Mouse (Mus musculus): ENCODE measurements around the gene Fam114a2.
"Not testable (repeated sequence)": the region's sequence is repeated elsewhere in the genome, so short reads cannot be mapped to it uniquely, and the experiment has no call there.

The Fam114a2 gene

DNA sequence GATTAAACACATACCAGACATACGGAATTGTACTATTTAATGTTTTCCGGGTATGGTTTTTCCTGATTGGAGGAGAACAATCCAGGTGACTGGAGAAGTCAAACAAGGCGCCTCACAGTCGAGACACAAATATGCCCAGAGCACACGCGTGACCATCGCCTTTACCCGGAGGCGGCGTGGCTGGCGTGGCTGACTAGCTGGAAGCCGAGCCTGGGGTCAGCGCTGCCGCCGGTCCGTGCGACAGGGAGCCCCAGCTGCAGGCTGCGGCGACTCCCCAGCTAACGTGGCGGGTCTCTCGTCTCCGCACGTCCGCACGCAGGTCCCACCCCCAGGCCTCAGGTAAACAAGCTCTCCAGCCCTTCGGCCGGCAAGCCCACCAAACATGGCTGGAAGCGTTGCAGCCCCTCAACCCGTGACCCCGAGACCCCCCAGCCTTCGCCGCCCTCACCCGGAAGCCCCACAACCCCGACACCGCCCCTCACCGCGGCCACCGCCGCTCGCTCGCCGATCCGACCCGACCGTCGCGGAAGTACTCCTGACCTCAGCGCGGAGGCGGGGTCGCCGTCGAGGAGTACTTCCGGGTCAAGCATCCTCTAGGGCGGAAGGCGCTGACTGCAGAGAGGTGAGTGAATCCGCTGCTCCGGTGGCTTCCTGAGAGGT, at the start of gene Fam114a2, which contains the start of gene Mfap3:
Gene Fam114a2, minus strand, starts transcription at position 527 of the 660 bp plus-strand sequence.
Gene Mfap3, plus strand, starts transcription at position 574 of the 660 bp plus-strand sequence.
- peak; percentile 76 for ATAC-seq (ENCODE audit: low TSS enrichment)

DNA sequence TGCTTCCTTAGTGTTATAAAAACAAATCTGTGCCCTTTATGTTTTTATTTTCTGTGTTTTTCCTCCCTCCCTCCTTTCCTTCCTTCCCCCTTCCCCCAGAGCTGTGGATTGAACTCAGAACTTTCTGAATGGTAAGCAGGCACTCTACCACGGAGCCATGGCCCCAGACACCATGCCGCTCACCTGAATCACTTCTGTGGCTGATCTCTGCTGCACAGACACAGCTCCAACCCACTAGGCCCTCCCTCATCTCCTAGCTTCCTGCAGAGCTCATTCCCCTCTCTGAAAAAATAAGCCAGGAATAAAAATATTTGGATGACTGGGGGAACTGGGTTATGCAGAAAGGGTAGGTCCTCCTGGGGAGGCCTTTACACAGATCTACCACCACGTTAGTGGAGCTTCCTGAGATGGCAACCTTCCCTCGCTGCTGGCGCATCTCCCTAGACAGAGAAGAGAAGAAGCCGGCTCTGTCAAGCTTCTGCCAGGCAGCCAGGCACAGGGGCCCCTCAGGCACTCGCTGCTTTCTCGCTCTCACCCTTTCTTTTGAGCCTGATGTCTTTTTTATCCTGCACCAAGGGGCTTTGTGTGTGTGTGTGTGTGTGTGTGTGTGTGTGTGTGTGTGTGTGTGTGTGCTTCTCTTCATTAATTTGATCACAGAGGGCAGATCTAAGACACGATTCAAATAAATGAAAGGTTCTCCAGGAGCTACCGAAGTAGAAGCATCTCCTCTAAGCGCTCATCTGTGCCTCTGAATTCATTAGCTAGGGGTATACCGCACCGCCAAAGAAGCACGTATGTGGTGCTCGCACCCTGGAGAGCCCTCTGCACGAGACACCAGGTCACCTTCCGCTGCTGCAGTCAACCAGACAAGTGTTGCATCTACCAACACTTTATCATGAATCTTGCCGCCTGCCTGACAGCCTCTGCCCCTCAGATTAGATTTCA, 47.9 kb upstream of the Fam114a2 start:
- peak; percentile 59; the same call in 1 of the 2 replicates for ATAC-seq (ENCODE audit: low TSS enrichment)

DNA sequence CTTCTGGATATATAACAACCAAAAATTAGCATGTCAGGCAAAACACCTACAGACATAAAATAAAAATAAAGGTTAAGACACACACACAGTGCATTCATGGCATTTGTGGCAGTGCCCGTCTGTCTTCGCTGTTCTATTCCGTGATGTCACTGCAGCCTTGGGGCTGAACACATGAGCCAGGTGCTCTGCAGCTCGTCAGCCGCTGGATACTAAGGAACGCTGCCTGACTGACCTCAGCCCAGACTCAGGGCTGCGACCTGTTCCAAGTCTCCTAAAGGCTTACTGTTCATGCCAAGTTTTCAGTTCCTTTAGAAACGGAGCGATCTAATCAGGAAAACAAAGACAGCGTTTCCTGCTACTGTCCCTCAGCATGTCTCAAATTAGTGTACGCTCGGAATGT, 46.1 kb upstream of the Fam114a2 start:
- ATAC-seq (ENCODE audit: low TSS enrichment) = no peak

DNA sequence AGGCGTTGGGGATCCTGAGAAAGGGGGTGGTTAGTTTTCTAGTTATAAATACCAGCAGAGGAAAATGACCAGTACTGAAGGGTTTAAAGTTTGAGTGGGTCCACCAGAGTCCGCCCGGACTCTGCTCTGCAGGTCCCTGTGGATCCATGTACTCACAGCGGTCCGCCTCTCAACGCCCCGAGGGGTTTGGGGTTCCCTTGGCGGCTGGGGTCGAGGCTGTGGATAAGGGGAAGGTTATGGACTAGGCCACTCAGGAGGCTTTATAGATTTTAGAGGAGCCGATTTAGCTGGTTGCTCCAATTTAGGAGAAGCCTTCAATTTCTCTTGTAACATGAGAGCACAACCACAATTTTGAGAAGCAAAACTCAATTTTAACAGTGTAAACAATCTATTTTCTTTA, 39.5 kb upstream of the Fam114a2 start:
- not testable (repeated sequence) for ATAC-seq (ENCODE audit: low TSS enrichment)

DNA sequence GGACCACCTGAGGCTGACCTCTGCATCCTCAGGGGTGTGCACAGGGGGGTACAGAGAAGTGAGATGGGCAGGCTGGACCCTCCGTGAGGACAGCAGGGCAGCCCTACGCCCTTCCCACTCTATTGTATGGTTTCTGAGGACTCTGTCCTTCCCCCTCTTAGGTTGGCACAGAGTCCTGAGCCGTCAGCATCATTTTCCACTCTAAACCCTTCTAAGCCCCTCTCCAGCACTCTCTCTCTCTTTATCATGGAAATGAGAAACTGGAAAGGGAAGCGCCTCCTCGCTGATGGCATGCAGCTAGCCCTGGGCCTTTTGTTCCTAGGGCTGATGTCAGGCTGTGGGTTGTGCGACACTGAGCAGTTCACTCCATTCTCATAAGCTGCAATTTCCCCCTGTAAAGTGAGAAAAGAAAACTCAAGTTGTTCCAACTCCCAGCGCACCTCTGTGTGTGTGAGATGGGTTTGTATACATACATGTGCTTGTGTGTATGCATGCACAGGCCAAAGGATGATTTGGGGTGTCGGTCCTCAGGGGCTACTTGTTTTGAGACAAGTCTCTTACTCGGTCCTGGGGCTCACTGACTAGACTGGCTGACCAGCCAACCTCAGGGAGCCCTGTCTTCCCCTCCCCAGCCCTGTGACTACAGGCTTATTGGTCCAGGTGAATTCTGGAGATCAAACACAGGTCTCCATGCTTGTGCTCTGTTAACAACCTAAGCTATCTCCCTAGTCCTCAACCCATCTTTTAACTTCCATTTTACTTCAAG, 34.8 kb upstream of the Fam114a2 start:
- no peak for ATAC-seq (ENCODE audit: low TSS enrichment)

DNA sequence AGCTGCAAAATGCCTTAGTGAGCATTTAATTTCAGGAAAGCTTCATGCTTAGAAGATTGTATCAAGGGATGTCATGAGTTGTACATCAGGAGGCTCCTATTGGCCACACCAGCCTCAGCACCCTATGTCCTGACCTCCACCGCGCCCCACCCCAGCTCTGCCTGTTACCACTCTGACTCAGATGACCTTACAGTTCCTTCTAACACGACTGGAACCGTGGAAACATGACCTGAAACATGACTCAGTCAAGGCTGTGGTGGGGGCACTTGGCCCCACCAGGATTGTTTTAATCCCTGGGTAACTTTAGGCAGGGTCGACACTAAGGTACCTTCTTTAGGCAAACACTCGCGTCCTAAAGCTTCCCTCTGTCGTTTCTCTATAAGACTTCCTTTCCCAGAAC, 32.6 kb upstream of the Fam114a2 start:
- ATAC-seq (ENCODE audit: low TSS enrichment) = no peak

DNA sequence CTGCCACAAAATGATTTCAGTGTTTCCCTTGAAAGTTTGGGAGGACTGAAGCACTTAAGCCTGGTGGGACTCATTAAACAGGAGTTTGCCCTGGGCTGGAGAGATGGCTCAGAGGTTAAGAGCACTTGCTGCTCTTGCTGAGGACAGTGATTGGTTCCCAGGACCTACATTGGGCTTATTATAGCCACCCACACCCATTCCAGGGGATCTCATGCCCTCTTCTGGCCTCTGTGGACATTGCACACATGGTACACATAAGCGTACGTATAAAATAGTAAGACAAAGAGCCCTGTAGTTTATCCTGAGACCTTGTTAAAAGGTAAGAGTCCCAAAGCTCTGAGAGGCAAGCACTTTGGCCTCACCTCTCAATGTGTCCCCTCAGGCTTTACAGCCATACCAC, 31.8 kb upstream of the Fam114a2 start:
- ATAC-seq (ENCODE audit: low TSS enrichment) = no peak

DNA sequence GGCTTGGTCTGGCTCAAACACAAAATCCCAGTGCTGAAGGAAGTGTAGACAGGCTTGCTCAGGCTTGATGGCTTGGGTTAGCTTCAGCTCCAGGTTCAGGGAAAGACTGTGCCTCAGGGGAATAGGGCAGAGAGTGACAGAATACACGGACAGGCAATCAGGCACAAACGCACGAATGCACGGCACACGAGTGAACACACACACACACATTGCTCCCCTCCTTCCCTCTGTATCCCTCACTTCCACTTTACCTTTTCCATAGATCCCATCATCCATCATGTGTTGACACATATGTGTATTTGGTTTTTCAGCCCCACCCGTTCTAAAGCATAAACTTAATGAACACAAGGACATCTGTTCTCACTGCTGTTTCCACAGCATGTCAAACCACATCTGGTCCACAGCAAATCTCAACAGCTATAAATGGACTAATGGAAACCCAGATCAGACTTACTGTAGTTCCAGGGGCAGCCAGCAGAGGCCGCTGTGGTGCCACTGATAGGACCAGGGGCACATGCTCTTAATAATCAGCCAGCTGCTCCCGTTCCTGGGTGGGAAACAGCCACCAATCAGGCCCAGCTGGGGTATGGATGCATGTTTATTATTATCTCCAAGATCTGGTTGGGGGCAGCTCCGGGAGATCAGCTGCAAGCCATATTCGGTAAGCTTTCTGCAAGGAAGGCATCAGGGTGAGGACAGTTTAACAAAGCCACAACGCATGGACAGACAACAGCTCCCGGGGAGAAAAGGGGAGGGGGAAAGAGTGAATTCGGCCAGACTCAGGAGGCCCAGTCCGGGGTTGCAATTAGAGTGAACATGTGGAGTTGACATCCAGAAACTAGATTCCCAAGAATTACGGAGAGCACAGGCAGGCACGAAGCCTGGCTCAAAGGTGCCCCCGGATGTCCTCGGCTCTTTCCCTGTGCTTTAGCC, 30.5 kb upstream of the Fam114a2 start:
- ATAC-seq (ENCODE audit: low TSS enrichment) = peak; percentile 76

DNA sequence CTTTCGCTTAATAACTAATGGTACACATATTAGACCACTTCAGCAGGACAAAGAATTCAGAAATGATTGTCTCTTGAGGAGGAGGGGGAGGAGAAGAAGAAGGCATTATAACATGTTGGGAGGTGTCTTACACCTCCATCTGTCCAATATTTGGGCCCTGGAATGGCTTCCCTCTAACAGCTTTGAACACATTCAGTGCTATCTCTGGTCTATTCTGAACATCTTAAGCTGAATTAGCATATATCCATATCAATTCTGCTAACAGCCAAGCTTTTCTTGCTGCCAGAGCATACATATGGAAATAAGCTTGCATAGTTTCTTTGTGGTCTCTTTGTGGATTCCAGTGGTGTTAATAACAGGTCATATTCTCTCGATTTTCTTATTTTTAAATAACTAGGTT, 22.3 kb upstream of the Fam114a2 start:
- ATAC-seq (ENCODE audit: low TSS enrichment) = no peak

DNA sequence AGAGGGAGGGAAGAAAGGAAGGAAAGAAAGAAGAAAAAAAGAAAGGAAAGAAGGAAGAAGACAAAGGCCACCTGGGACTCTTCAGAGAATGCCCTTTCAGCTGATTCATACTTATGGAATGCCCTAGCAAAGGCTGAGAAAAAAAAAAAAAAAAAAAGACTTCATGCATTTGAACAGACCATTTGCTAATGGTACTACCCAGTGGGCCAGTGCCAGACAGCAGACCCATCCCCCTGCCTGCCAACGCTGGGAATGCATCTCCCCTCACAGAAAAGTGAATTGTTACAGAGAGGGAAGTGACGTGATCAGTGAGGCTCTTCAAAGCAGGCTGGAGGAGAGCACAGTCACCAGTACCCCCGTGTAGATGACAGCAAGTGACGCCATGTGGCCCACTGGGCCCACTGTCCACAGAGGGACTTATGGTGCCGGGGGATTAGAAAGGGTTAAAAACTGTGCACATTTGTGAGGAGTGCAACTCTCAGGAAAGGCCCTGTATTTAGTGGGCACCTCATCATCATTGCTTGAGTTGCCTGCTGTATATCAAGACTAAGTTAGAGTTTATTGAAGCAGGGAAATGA, 21.5 kb upstream of the Fam114a2 start:
- no peak for ATAC-seq (ENCODE audit: low TSS enrichment)

DNA sequence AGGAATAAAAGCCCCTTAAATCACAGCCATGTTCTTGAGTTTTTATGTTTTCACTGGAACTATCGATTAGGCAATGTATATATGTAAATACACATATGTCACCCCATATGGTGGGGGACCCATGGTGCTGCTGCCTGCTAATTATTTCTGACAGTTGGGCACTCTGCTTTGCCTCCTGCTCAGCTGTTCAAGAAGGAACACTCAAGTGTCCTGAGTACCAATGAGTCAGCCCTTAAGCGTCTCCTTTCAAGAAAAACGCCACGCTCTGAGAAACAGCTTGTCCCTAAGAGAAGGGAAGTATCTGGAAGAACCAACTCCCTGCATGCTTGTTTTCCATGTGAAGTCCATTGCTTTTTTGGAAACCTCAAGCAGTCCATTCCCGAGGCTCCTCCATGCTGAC, 17.5 kb upstream of the Fam114a2 start:
- ATAC-seq (ENCODE audit: low TSS enrichment) = peak; percentile 44; the same call in 1 of the 2 replicates

DNA sequence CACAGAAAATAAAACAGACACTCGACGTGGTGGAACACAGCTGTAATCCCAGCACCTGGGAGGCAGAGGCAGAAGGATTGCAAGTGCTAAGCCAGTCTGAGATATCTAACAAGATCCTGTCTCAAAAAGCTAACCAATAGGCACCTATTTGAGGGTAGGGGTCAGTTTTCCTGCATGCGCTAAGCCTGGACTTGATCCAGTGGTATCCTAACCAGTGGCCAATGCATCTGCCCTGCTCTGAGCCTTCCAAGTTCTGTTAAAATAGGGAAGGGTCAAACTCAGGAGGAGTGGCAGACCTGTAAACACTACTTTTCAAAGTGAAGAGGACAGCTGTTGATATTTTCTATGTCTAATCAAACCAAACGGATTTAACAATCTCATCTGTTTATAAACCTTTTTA, 13.9 kb upstream of the Fam114a2 start:
- ATAC-seq (ENCODE audit: low TSS enrichment) = no peak

DNA sequence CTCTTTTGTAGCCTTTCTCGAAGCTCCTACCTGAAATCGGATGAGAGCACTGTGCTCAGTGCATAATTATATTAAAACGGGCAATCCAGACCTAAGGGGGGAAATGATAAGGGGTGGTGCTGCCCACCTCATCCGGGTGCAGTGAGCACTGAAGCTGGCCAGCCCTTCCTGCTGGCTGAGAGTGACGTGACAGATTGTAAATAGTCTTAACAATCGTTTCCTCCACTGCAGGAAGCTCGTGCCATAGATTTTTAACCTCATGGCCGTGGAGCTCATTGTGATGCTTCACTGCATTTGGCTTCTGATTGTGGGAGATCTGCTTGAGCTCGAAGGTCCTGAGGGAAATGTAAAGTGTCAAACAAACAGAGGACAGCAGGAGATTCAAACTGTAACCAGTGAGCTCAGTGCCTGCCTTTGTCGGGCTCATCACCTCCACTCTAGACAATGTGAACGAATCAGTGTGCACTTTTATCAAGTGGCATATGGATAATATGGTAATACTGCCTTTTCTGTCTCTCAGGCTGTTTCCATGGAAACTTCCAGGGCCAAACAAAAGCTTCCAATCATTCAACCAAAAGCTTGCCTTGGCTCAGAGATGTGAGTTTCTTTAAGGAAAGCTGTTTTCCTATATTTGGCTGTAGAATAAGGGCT, 13.0 kb upstream of the Fam114a2 start:
- ATAC-seq (ENCODE audit: low TSS enrichment) = peak; percentile 69

DNA sequence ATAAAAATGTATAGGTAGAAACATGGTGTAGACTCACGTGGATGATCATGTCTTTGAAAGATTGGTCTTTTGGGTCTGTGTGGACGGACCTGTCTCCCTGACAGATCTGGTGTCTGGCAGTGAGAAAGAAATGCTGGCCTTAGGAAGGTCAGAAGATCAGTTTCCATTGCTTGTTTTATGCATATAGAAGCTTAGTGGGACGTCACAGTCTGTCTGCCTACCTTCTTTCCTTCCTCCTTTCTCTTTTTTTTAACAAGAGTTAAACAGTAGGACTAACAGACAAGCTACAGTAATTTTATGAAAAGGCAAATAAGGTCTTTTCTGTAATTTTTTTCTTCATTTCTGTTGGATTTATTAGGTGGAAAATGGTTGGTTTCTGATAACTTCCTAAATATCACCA, 10.7 kb upstream of the Fam114a2 start:
- ATAC-seq (ENCODE audit: low TSS enrichment) = no peak

DNA sequence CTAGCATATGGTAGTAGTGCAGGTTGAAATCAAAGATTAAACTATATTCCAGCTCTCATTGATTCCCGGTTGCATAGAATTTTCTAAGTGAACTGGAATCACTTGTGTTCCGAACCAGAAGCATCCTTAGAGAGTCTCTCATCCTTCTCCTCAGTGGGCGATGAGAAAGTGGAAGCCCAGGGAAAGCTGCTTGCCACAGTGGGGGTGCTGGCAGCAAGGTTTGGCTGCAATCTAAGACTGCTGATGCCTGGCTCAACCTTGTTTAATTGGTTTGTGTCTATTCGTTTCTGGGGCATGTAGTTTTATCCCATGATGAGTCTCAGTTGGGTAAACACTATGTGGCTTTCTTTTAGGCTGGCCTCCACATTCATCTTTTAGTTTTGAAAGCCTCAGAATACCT, 9.1 kb upstream of the Fam114a2 start:
- ATAC-seq (ENCODE audit: low TSS enrichment) = no peak

DNA sequence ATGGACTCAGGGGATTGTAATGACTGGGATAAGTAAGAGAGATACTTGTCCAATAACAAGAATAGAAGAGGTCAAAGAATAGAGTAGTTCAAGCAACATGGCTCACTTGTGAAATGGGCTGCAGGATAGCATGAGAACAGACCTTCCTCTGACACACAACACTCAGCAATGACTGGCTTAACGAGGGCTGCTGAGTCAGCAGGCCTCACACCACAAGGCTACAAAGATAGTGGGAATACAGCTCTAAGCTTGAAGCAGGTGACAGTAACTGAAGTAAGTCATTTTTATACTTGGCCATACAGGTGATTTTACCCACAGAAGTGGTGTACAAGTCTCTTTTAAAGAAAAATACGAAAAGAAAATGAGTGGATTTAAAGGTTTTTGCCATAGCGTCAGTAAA, 7.5 kb upstream of the Fam114a2 start:
- ATAC-seq (ENCODE audit: low TSS enrichment) = no peak

DNA sequence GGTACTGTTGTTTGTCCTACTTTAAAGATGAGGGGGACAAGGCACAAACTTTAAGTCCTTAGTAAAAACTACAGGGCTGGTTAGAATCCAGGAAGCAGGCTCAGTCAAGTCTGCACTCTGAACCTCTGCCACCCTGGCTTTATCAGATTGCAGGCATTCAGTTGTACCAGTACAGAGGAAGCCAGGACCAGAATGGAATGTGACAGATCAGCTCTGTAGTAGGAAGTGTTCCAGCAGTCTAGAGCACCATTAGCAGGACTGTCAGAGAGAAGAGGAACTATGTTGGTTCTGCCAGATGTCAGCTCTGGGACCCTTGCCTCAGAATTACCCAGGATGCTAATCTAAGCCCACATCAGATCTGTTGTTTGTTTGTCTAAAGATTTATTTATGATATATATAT, 6.2 kb upstream of the Fam114a2 start:
- ATAC-seq (ENCODE audit: low TSS enrichment) = no peak

DNA sequence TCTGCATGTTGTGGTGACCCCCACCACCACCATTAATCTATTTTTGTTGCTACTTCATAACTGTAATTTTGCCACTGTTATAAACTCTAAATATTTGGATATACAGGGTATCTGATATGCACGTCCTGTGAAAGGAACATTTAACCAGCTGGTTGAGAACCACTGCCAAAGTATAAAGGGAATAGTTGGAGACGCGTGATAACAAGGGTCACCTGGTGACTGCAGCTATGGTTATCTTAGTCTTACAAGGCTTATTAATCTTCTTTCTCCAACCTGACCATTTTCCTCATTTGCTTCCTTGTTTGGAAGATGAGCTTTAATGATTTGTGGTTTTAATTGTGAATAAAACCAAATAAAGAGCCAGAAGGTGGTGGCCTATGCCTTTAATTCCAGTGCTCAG, 5.0 kb upstream of the Fam114a2 start:
- ATAC-seq (ENCODE audit: low TSS enrichment) = no peak

DNA sequence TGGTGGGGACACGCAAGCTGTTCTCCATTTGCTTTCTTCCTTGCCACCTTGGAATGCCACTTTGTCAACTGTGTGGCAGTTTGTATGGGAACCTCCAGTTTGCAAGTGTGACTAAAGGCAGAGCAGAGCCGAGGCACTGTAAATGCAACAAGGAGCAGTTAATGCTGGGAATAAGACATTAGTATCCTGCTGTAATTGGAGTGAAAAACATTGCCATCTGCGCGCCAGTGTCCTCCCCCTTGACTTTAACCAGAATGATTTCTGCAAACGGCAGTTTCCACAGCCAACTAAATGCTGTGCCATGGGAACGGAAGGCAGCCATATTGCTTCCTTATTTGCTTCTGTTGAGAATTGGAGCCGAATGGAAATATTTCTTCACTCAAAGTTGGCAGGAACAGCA, 3.6 kb upstream of the Fam114a2 start:
- peak; percentile 48 for ATAC-seq (ENCODE audit: low TSS enrichment)

DNA sequence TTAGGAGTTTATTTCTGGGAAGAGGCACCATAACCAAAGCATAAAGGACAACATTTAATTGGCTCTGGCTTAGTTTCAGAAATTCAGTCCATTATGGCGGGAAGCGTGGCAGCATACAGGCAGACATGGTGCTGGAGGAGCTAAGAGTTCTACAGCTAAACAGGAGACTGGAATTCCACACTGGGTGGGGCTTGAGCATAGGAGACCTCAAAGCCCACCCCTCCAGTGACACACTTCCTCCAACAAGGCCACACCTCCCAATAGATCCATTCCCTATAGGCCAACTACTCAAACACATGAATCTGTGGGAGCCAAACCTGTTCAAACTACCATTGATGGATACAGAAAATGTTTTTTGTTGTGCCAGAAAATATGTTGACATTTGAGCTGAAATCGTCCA, 2.8 kb upstream of the Fam114a2 start:
- no peak for ATAC-seq (ENCODE audit: low TSS enrichment)
